Mouse (Mus musculus): Measurements from ENCODE around the gene Zc3h13.
A peak's percentile ranks its signal among the peaks of the same experiment; 100 is the strongest.

The Zc3h13 gene

DNA sequence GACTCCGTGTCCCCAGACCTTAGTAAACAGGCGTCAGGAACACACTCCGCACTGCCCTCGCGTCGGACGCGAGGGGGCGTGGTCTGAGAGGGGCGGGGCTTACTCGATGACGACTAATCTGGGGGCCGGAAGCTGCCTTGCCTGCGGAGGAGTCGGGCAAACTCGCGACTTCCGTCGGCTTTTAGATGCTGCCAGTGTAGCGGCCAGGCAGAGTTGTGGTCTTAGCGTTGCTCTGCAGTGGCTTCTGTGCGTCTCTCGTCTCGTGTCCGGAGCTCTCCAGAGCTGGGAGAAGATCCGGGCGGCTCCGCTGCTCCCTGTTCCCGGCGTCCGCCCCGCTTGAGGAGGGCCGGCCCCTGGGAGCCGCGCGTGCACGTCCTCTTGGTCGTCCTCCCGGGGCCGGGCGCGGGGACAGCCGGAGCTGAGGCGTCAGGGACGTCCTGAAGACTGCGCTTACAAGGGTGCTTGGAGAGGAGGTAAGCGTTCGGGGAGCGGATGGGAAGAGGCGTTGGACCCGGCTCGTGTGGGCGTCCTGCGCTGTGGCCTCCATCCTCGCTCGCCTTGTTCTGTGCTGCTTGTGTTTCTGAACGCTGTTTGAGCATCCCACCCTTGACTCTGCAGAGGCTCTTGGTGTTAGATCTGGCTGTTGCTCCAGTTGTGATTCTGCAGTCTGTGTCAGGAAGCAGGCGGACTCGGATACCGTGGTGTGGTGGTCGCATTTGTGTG is at the start of gene Zc3h13:
TSS of gene Zc3h13 (plus strand) at position 181 of the 723 bp plus-strand sequence.
- peak; percentile 97 for DNase-seq (ENCODE audit: low read depth)

DNA sequence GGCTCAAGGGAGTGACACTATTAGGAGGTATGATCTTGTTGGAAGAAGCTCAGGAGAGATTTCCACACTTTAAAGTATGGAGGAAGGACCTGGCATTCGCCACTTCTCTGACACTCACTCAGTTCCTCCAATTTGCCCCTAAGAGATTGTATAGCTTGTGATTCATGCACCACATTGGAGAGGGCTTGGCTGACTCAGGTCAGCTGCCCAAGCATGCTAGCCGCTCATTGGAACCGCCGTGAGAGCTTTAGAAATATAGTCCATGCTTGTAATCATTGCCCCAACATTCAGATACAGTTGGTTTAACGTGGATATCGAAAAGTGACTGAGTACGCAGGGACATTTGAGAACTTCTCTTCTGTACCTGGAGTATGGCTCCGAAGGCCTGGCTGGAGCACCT is 48.6 kb upstream of the Zc3h13 start:
- DNase-seq (ENCODE audit: low read depth) = peak; percentile 2

DNA sequence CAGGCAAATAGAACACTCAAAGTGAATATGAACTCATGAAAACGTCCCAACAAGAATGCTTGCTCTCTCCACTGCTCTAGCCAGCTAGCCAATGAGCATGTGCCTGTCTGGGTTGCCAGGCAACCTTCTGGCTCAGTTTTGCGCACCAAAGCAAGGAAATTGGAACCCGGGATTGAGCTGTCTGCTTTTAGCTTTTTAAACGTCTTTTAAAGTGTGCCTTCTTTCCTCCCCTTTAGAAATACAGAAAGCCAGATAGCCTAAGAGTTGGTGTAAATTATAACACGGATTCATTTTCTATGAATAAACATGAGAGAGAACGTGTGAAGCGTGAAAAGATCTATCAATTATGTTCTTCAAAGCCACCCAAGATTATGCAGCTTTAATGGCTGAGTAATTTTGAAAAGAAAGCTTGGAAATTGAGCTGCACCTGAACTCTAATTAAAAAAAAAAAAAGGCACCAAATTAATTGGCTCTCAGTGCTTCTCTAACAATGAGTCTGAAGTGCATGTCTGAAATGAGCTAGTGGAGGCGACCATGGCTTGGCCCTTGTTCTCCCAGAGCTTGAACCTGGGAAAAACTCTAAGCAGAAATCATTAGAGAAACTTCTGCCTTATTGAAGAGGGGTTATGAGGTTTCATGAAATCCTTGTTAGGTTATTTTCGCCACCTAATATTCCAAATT is 48.1 kb upstream of the Zc3h13 start:
- no peak for DNase-seq (ENCODE audit: low read depth)

DNA sequence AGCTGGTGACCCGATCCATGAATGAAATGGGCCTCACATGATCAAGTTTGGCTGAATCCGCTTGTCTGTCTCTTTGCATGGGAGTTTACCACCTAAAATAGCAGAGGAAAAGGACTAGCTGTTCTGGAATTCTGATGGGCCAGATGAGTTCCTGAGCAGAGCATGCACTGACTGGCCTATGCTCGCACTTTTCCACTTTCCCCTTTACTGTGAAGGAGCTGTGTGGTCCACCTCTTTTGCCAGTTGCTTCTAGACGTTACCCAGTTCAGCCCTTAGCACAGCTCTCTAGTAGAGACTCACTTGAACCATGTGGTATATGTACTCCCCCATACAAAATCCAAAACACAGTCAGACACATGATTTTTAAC is 47.6 kb upstream of the Zc3h13 start:
- DNase-seq (ENCODE audit: low read depth) = no peak

DNA sequence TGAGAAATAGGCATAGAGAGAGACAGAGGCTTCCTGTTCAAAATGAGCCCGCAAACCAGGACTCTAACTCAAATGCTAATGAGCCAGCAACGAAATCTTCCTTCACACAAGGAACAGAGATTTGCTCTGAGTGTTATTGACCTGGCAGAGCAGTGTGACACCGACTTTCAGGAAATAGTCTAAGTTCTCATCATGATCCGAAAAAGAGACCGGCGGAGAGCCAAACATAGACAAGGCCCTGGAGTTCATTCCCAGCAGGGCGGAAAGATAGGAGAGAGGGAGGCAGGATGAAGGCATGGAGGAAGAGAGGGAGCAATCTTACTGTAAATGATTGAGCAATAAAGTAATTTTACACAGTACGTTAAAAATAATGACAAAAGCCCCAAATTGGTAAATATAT is 47.1 kb upstream of the Zc3h13 start:
- no peak for DNase-seq (ENCODE audit: low read depth)

DNA sequence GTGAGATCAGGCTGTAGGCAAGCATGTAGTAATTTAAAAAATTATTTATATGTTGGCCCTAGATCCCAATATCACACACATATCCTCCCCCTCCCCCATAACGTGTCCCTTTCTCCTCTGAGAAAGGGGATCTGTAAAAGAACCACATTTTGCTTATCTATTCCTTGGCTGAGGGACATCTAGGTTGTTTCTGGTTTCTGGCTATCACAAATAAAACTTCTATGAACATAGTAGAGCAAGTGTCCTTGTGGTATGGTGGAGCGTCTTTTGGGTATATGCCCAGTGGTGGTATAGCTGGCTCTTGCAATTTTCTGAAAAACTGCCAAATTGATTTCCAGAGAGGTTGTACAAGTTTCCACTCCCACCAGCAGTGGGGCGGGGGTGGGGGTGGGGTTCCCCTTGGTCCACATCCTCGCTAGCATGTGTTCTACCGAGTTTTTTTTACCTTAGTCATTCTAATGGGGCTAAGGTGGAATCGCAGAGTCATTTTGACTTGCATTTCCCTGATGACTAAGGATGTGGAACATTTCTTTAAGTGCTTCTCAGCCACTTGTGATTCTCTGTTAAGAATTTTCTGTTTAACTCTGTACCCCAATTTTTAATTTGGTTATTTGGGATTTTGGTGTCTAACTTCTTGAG is 46.0 kb upstream of the Zc3h13 start:
- DNase-seq (ENCODE audit: low read depth) = peak; percentile 1

DNA sequence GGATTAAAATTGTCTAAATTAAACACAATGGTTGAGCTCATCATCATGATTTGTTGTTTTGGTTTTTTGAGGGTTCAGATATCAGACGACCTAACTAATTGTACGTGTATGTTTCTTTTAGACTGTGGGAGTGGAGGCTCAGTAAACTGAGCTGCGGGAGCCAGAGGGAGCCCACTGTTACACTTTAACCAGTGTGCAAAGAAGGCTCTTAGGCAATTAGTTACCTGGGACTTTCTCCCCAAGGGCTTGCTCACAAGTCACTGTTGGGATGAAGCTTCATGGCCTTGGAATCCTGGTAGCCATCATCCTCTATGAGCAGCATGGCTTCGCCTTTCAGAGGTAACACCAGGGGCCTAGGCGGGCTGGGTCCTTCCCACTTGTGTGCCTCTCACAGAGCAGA is 42.1 kb upstream of the Zc3h13 start, which contains the start of gene Cpb2:
TSS of gene Cpb2 (plus strand) at position 201 of the 400 bp plus-strand sequence.
- DNase-seq (ENCODE audit: low read depth) = no peak

DNA sequence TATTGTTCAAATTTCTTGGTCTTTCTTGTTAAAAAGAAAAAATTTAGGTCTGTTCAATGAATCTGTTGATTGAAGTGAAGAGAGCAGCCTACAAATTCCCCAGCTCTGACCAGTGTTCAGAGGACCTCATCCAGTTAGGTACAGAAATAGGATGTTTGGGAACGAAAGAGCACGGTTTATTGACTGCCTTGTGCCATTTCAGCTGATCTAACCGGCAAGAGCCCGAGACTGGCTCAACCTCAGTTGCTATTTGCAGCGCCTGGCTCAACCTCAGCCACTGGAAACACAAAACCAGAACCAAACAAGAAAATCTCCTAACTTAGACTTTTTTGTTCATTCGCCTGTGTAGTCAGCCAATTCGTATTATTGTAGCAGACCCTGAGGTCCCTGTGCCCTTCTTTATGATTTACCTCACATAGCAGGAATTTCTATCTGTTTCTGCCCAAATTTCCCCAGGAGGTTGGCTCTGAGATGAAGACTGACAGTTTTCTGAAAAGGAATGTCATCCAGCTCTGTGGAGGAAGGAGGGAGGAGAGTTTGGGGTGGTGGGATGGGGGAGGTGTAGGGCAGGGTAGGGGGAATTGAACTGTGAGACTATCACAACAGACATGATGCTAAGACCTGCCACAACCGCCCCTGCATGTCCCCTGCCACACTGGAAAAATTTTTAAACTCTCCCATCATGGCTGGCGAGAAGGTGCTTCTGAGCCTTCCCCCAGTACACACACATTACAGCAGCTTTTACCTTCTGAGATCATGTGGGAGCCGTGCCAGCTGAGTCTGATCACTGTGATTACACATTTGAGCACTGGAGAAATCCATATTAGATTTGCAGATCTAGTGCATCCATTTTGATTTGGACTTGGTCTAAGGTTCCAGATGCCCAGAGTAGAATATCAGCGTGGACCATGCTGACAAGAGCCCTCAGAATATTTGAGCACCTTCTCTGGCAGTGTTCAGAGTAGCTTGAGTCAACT is 37.9 kb upstream of the Zc3h13 start:
- DNase-seq (ENCODE audit: low read depth) = no peak

DNA sequence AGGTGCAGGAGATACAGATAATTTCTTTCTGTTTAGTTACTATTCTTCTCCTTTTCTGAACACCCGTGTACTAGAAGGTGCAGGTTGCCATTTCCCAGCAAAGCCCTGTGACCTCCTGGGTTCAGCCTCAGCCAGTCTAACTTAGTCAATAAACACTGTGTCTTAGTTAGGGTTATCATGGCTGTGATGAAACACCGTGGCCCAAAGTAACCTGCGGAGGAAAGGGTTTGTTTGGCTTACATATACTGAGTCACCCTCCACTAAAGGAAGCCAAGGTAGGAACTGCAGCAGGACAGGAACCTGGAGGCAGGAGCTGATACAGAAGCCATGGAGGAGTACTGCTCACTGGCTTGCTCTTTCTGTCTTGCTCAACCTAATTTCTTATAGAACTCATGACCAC is 33.7 kb upstream of the Zc3h13 start:
- DNase-seq (ENCODE audit: low read depth) = no peak

DNA sequence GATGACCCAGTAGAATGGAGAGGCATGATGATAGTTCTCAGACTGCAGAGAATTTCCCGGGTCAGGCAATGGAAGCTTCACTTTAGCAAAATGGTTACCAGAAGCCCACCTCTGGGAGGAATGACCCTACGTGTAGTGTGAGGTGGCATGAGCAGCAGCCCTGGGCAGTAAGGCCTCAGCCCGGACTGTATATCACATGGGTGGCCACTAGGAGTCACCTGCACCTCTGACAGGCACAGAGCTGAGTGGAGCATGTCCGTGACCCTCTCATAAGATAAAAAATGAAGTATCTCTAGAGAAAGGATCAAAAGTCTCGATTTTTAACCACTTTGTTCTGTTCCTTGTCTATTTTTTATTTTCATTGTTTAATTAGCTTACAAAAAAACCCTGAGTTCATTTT is 27.7 kb upstream of the Zc3h13 start:
- peak; percentile 22 for DNase-seq (ENCODE audit: low read depth)

DNA sequence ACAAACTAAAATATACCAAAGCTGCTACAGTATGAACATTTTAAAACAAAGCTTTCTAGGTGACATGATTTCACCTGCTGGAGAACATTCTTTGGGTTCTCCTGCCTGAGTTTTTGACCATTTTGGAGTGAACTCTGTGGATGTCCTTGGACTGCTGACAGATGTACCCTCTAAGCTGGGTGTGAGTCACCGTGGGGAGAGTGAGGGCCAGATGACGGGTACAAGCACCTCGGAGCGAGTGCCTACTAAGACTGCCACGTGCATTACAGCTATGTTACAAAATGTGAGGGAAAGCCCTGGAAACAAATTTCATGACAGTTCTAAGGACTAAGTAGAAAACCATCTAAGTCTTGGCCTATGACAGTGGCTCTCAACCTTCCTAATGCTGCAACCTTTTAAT is 14.6 kb upstream of the Zc3h13 start:
- DNase-seq (ENCODE audit: low read depth) = no peak

DNA sequence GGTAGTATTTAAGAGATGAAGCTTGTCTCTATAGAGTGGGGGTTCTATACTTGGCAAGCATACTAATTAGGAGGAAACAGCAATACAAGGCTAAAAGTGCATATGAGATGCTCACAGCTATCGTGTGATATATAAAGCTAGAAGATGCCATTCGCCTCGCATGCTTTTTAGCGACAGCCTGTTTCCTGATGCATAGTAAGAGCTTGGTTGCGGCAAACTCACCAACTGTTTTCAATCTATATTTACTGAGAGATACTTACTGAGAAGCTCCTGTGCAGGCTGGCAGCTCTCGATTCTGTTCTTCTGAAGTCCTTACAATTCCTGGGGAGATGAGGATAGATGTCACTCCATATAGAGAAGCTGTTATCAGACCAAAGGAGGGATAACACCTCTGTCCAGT is 4.5 kb upstream of the Zc3h13 start:
- no peak for DNase-seq (ENCODE audit: low read depth)

DNA sequence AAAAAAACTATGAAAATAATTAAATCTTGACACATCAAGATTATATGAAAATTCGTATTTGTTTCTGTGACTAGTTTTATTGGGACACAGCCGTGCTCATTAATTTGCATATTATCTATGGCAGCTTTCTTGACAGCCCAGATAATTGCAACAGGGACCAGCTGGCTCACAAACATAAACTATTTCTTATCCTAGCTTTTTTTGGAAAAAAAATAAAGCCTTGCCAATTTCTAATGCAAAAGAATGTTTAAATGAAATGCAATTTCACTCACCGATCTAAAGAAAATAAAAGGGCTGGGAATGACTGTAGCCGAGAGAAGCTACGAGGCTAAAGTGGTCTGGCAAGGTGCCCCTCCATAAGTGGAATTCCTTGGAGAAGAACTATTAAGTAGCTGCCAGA is 3.8 kb upstream of the Zc3h13 start:
- DNase-seq (ENCODE audit: low read depth) = peak; percentile 45

DNA sequence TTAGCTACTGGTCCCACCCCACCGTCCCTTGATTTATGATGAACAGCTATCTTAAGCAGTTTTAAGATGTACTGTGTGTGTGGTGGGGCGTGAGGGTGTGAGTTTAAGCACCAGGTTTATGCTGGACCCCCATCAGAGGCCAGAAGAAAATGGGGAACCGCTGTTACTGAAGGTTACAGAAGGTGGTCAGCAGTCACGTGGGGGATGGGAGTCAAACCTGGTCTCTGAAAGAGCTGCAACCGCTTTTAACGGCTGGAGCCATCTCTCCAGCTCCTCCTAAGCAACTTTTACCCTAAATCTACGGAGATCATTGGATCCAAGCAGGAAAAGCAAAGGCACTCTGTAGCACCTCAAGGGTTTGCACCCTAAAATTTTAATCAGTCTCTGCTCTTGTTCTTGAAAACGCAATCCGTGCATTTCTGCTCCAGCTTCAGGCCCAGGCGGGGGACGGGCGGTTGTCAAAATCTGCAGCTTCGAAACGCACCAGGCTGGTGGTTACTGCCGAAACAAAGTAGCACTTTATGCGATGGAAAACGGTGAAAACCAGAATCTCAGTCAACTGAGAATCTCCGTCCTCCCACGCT is 472 bp upstream of the Zc3h13 start:
- DNase-seq (ENCODE audit: low read depth) = no peak

DNA sequence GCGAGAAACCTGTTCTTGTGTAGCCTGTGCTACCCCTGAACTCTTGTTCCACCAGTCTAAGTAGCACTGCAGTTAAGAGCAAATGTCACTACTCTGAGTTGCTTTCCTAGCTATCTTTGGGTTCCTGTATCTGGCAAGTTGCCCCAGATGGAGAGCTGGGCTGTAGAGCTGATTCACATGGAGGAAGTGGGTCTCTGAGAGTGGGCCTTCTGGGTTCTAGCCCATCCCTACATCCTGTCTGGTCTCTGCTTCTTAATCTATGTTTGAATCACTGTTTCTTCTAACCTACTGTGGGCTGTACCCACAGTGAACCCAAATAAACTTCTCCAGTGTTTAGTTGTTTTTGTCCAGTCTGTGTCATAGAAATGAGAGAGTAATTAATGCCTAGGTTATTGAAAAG is 16.9 kb downstream of the Zc3h13 start:
- no peak for DNase-seq (ENCODE audit: low read depth)

DNA sequence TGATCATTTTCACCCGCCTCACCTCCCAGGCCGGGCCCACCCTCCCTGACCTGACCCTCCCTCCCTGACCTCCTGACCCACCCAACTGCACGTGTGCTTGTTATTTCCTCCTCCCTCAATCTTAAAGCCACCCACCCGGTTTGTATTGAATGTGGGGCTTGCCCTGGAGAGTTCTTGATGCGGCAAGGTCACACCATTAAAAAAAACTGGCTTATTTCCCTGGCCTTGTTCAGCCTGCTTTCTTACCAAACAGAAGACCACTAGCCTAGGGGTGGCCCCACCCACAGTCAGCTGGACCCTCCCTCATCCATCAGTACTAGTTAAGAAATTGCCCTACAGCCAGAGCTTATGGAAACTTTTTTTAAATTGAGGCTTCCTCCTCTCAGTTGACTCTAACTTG is 19.6 kb downstream of the Zc3h13 start:
- DNase-seq (ENCODE audit: low read depth) = no peak

DNA sequence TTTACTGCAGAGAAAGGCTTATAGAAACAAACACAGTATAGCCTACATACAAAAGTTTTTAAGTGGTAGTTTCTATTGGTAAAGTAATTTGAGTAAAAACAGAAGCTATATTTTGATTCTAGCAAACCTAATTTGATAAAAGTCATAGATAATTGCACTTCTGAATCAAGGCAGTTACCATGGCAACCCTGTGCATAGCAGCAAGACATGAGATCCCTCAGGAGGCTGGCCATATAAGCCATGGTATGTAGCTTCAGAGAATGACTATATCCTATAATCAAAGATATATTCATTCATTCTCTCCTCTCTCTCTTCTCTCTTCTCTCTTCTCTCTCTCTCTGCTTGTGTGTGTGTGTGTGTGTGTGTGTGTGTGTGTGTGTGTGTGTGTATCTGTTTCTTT is 23.7 kb downstream of the Zc3h13 start:
- no peak for DNase-seq (ENCODE audit: low read depth)

DNA sequence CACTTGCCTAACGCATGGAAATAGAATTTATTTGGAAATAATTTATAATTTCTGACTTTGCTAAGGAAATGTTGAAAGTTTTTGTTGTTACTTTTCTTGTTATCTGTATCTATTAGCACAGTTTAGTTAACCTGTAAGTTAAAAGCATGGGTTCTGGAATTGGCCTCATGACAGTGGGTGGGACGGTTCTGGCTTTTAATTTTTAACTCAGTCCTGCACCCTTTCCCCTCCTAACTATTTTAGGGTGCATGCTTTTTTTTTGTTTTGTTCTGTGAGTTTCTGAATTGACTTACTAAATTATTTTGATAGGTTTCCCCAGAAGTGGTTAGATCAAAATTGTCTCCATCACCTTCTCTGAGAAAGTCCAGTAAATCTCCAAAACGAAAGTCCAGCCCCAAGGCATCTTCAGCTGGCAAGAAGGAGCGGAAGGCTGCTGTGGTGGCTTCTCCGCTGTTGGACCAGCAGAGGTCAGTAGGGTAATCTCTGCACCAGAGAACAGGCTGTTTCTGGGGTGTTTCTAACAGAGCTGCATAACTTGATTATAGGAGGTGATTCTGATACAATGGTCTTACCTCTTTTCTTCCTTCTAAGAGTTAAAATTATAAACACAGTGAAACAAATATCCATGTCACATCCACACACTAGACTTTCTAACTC is 25.3 kb downstream of the Zc3h13 start:
- peak; percentile 7 for DNase-seq (ENCODE audit: low read depth)

DNA sequence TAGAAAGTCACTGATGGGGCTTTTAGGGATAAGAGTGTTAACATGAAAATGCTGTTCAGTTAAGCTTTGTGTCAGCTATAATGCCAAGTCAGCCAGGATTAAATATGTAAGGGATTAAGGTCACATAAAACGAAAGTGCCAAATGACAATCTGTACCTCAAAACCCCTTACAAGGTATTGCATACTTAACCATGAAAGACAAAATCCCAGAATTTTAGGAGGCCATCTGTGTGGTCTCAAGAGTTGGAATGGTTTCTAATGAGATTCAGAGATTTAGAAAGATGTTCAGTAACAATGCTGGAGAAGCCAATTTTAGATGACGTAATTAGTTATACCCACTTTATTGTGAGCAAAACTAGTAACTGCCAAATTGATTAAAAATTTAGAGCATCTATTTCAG is 30.3 kb downstream of the Zc3h13 start:
- DNase-seq (ENCODE audit: low read depth) = no peak

DNA sequence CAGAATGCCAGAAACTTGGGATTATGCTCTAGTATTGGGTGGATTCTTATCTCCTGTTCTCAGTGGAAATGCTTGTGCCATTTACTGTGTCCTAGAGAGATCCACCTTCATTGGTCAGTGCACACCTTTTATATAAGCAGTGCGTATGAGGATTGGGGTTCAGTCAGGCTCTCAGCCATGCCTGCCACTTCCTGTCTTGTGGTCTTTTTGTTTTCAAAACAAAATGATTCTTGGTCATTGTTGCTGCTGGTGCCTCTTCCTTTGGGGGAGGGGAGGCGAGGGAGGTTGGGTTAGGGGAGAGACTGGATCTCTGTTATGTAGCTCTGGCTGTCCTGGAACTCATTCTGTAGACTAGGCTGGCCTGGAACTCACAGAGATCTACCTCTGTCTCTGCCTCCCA is 34.6 kb downstream of the Zc3h13 start:
- no peak for DNase-seq (ENCODE audit: low read depth)

DNA sequence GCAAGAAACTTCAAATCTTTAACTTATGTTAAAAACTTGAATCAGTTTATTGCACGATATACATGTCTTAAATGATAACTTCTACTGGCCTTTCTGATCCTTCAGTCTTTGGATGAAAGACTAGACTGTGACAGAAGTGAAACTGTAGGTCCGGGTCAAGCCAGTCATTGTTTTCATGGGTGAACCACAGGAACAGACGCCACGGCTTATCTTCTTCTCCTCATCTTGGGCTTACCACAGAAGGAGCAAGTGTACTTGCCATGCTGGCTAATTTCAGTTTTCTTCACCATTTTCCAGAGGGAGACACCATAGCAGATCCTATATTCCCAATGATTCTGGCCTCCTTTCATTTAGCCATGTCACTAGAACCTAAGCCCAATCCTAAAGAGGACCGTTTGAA is 36.1 kb downstream of the Zc3h13 start:
- no peak for DNase-seq (ENCODE audit: low read depth)
